In the genomic region with DNA sequence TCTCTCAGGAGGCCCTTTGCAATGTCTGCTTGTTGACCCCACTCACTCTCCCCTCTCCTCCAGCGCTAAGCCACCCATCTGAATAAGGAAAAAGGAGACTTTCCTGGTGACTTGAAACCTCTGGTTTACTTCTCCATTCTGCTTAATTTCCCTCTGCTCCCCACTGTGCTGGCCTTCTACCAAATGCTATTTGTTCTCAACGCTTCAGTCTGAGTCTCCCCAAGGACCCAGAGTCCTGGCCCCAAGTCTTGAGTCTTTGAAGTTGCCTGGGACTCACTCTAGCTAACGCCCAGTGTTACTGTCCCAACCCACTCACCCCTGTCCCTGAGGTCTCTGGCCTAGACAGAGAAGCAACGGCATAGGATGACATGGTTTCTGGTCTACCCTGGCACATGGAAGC, we compare ENCODE assay signal across 32 mouse cellular contexts. TPM values are rescaled to one million over a fixed set of nuclear protein-coding genes. Genes with fewer than 3 reads are reported as not detected.
DNase-seq lines count a peak whose midpoint lies in the region; ATAC-seq and TF ChIP-seq lines count a peak whose summit lies in the region.
"Had no signal": no experiment of that assay in that cellular context is flagged by ENCODE, and none has a peak within 500 bp of the region (broad histone marks: within the 10 kb centered on the region; RNA-seq: fewer than 3 reads in every experiment).

No protein-coding gene starts in this region.

- H3K4me2 ChIP-seq in stomach, postnatal 0 days (replicated peaks; ENCODE audit: low read depth): no peak overlapping the region
- H3K4me2 ChIP-seq: heart, embryonic 15.5 days; hindbrain, embryonic 12.5 days; intestine, embryonic 15.5 days; limb, embryonic 15.5 days; lung, embryonic 15.5 days; midbrain, embryonic 15.5 days; neural tube, embryonic 15.5 days had no signal

- TF ChIP-seq EP300 in stomach, postnatal 0 days (optimal IDR thresholded peaks at IDR 0.05): no peak

- H3K9me3 ChIP-seq in stomach, postnatal 0 days (ENCODE audit: control insufficient read depth, low read length): no peaks in the 10 kb centered on the region
- H3K9me3 ChIP-seq: heart, embryonic 10.5 days; heart, embryonic 15.5 days; hindbrain, embryonic 12.5 days; intestine, embryonic 15.5 days; limb, embryonic 10.5 days; limb, embryonic 15.5 days; lung, embryonic 15.5 days; midbrain, embryonic 10.5 days; midbrain, embryonic 15.5 days; neural tube, embryonic 15.5 days had no signal

- WGBS in stomach, postnatal 0 days: 76% methylated on average over 4 of the region's 4 CpGs

- 0 out of 2 replicates have a peak, but pooled peaks cover 3% of the 10 kb centered on the region for H3K4me1 ChIP-seq in stomach, postnatal 0 days (replicated peaks; ENCODE audit: control insufficient read depth, insufficient read depth)

- no peak for ATAC-seq in stomach, postnatal 0 days (ENCODE audit: low FRiP score, low TSS enrichment)
- ATAC-seq: forebrain, embryonic 16.5 days; hindbrain, postnatal 0 days; intestine, embryonic 15.5 days; midbrain, embryonic 15.5 days; Patski had no signal

- no peaks in the 10 kb centered on the region; the same call in 1 of the 2 replicates for H3K36me3 ChIP-seq in stomach, postnatal 0 days (ENCODE audit: control insufficient read depth, insufficient read depth, low read length)
- H3K36me3 ChIP-seq: heart, embryonic 10.5 days; heart, embryonic 15.5 days; hindbrain, embryonic 12.5 days; intestine, embryonic 15.5 days; limb, embryonic 10.5 days; limb, embryonic 15.5 days; lung, embryonic 15.5 days; midbrain, embryonic 10.5 days; midbrain, embryonic 15.5 days; neural tube, embryonic 15.5 days had no signal

- no peaks in the 10 kb centered on the region for H3K27me3 ChIP-seq in stomach, postnatal 0 days (ENCODE audit: control insufficient read depth, insufficient read depth, low read length)
- H3K27me3 ChIP-seq: heart, embryonic 15.5 days; intestine, embryonic 15.5 days; limb, embryonic 15.5 days; Patski had no signal

- TF ChIP-seq CTCF in stomach, postnatal 0 days (IDR thresholded peaks at IDR 0.05; ENCODE audit: low read depth): no peak

- H3K27ac ChIP-seq in stomach, postnatal 0 days (replicated peaks): peak overlapping the region; percentile 41; the same call in 1 of the 2 replicates
- H3K27ac ChIP-seq: heart, embryonic 10.5 days; heart, embryonic 15.5 days; hindbrain, embryonic 12.5 days; hindbrain, postnatal 0 days; intestine, embryonic 15.5 days; limb, embryonic 10.5 days; limb, embryonic 15.5 days; liver, embryonic 14.5 days; lung, embryonic 15.5 days; macrophage; midbrain, embryonic 10.5 days; midbrain, embryonic 15.5 days; neural tube, embryonic 15.5 days had no signal

- no peak overlapping the region for H3K9ac ChIP-seq in stomach, postnatal 0 days (ENCODE audit: low read length)
- H3K9ac ChIP-seq: heart, embryonic 15.5 days; hindbrain, embryonic 12.5 days; intestine, embryonic 15.5 days; limb, embryonic 15.5 days; liver, embryonic 14.5 days; lung, embryonic 15.5 days; midbrain, embryonic 15.5 days; neural tube, embryonic 15.5 days had no signal

- peak; percentile 59 for DNase-seq in adrenal gland, postnatal 10 days
- no peak for DNase-seq in adrenal gland, adult 8-10 months
- peak; percentile 94 for DNase-seq in heart, adult 11 months
- no peak for DNase-seq in heart, postnatal 4 days
- peak; percentile 34 for DNase-seq in lung, postnatal 10 days
- no peak for DNase-seq in lung, postnatal 25 days (ENCODE audit: low spot score)
- DNase-seq in stomach, postnatal 0 days (ENCODE audit: low spot score): no peak
- DNase-seq: cerebellum, adult 18-20 months; cerebellum, postnatal 10 days; gastrocnemius, postnatal 10 days; kidney, adult 2 months; kidney, postnatal 36 days; layer of hippocampus, postnatal 36 days; retina, postnatal 1 day; right cerebral cortex, postnatal 14 days; thymus, postnatal 4 days had no signal

- no peak overlapping the region for H3K4me3 ChIP-seq in stomach, postnatal 0 days (ENCODE audit: low read depth, low read length)
- H3K4me3 ChIP-seq: erythroblast, embryonic 14.5 days; heart, embryonic 10.5 days; heart, embryonic 15.5 days; hindbrain, embryonic 12.5 days; intestine, embryonic 15.5 days; limb, embryonic 10.5 days; limb, embryonic 15.5 days; lung, embryonic 15.5 days; midbrain, embryonic 10.5 days; midbrain, embryonic 15.5 days; neural tube, embryonic 15.5 days had no signal

RNA-seq across cellular contexts. Expression of gene Traf5, which starts 4.3 kb away (rescaled TPM):
- 10 to 100 TPM in 1 of 2 experiments, 1 to 10 TPM in 1; 8.4 to 10.6 TPM for total RNA-seq in adrenal gland, postnatal 10 days (2021)
- 10 to 100 TPM in 1 of 4 experiments, 1 to 10 TPM in 3; 4.5 to 15.4 (median 7.7) TPM for total RNA-seq in adrenal gland, adult 8-10 months (2022)
- total RNA-seq in heart, postnatal 4 days (2021): 10 to 100 TPM; 15.0 to 22.4 TPM
- polyA plus RNA-seq in stomach, postnatal 0 days (2015; fragmentation: Nextera tagmentation; extraction: Ambion mirVana): 16.6 and 17.7 TPM in 2 replicates

RNA-seq across cellular contexts. Expression of gene Rcor3, which starts 49.9 kb away (rescaled TPM):
- 10 to 100 TPM; 28.8 to 42.4 TPM for total RNA-seq in adrenal gland, postnatal 10 days (2021)
- total RNA-seq in adrenal gland, adult 8-10 months (2022): 10 to 100 TPM; 22.5 to 35.7 (median 28.8) TPM
- 10 to 100 TPM; 43.7 to 48.1 TPM for total RNA-seq in heart, postnatal 4 days (2021)
- polyA plus RNA-seq in stomach, postnatal 0 days (2015; fragmentation: Nextera tagmentation; extraction: Ambion mirVana): 16.5 and 16.9 TPM in 2 replicates

Comparison
In these comparisons a context has a peak if more than half of its experiments do, and no peak if none do; other contexts are left out.
1. DNase-seq: peak in adrenal gland, postnatal 10 days (single experiment), heart, adult 11 months (single experiment) and lung, postnatal 10 days (single experiment); none in adrenal gland, adult 8-10 months (single experiment), heart, postnatal 4 days (single experiment), lung, postnatal 25 days (single experiment) and stomach, postnatal 0 days (single experiment).